Mouse (Mus musculus): ENCODE measurements at regions not wholly inside any gene's neighbourhood (a gene's known extent, or its start where the extent isn't known, plus 50 kb on each side); places are given as distances from the start of the nearest gene placed in this dataset.

- H3K36me3 ChIP-seq (ENCODE audit: control insufficient read depth, insufficient read depth), result no peaks in the 10 kb centered on the region
- H3K27me3 ChIP-seq (ENCODE audit: control insufficient read depth, insufficient read depth, low read depth, low read length), result no peaks in the 10 kb centered on the region; the same call in 1 of the 2 replicates
- no peak overlapping the region for H3K9ac ChIP-seq (ENCODE audit: low read depth, low read length)
- H3K4me2 ChIP-seq (ENCODE audit: low read depth, low read length), result no peak overlapping the region
- H3K4me1 ChIP-seq (ENCODE audit: control insufficient read depth, low read depth, low read length), result no peaks in the 10 kb centered on the region
- 72% methylated on average over 1 of the region's 1 CpGs for WGBS (ENCODE audit: insufficient replicate concordance)
- no peaks in the 10 kb centered on the region for H3K9me3 ChIP-seq (replicated peaks; ENCODE audit: control insufficient read depth, low read length)
- ATAC-seq (ENCODE audit: low read depth), result no peak
- H3K27ac ChIP-seq (ENCODE audit: low read length), result no peak overlapping the region
- H3K4me3 ChIP-seq (ENCODE audit: low read depth, low read length), result no peak overlapping the region
Observed at GRCm38 (mm10) chr3:100401080-100401479, 88.0 kb downstream of the Tent5c start.

- WGBS (ENCODE audit: insufficient replicate concordance), result 57% methylated on average over 3 of the region's 3 CpGs
- Histone ChIP-seq H3K4me3 (ENCODE audit: low read depth, low read length) (no peak overlapping the region), H3K27me3 (ENCODE audit: control insufficient read depth, insufficient read depth, low read depth, low read length) (no peaks in the 10 kb centered on the region; the same call in none of the 2 replicates), H3K9me3 (replicated peaks; ENCODE audit: control insufficient read depth, low read length) (no peaks in the 10 kb centered on the region), H3K4me1 (ENCODE audit: control insufficient read depth, low read depth, low read length) (no peaks in the 10 kb centered on the region), H3K9ac (ENCODE audit: low read depth, low read length) (no peak overlapping the region), H3K36me3 (ENCODE audit: control insufficient read depth, insufficient read depth) (no peaks in the 10 kb centered on the region), H3K27ac (ENCODE audit: low read length) (no peak overlapping the region), H3K4me2 (ENCODE audit: low read depth, low read length) (no peak overlapping the region)
- no peak for ATAC-seq (ENCODE audit: low read depth)
Observed at GRCm38 (mm10) chr3:100397491-100397890, 91.6 kb downstream of the Tent5c start.

GRCm38 (mm10) chr3:100394911-100395604, 94.1 kb downstream of the Tent5c start:
- 34% methylated on average over 9 of the region's 9 CpGs for WGBS (ENCODE audit: insufficient replicate concordance)
- ATAC-seq (ENCODE audit: low read depth), result no peak
- H3K4me3 ChIP-seq (ENCODE audit: low read depth, low read length), result no peak overlapping the region
- no peaks in the 10 kb centered on the region for H3K9me3 ChIP-seq (replicated peaks; ENCODE audit: control insufficient read depth, low read length)
- H3K4me2 ChIP-seq (ENCODE audit: low read depth, low read length), result no peak overlapping the region
- H3K4me1 ChIP-seq (ENCODE audit: control insufficient read depth, low read depth, low read length), result no peaks in the 10 kb centered on the region
- H3K27ac ChIP-seq (ENCODE audit: low read length), result no peak overlapping the region
- no peaks in the 10 kb centered on the region; the same call in none of the 2 replicates for H3K27me3 ChIP-seq (ENCODE audit: control insufficient read depth, insufficient read depth, low read depth, low read length)
- H3K9ac ChIP-seq (ENCODE audit: low read depth, low read length), result no peak overlapping the region
- no peaks in the 10 kb centered on the region for H3K36me3 ChIP-seq (ENCODE audit: control insufficient read depth, insufficient read depth)

- H3K27ac ChIP-seq (ENCODE audit: low read length), result no peak overlapping the region
- ATAC-seq (ENCODE audit: low read depth), result no peak
- 52% methylated on average over 1 of the region's 1 CpGs for WGBS (ENCODE audit: insufficient replicate concordance)
Observed at GRCm38 (mm10) chr3:100393956-100394355, 95.2 kb downstream of the Tent5c start.

GRCm38 (mm10) chr3:100382181-100382580, 106.9 kb downstream of the Tent5c start:
- no peak overlapping the region for H3K9ac ChIP-seq (ENCODE audit: low read depth, low read length)
- H3K4me1 ChIP-seq (ENCODE audit: control insufficient read depth, low read depth, low read length), result no peaks in the 10 kb centered on the region
- H3K4me2 ChIP-seq (ENCODE audit: low read depth, low read length), result no peak overlapping the region
- H3K27ac ChIP-seq (ENCODE audit: low read length), result no peak overlapping the region
- 44% methylated on average over 1 of the region's 1 CpGs for WGBS (ENCODE audit: insufficient replicate concordance)
- ATAC-seq (ENCODE audit: low read depth), result no peak
- H3K27me3 ChIP-seq (ENCODE audit: control insufficient read depth, insufficient read depth, low read depth, low read length), result no peaks in the 10 kb centered on the region
- no peaks in the 10 kb centered on the region for H3K9me3 ChIP-seq (replicated peaks; ENCODE audit: control insufficient read depth, low read length)
- no peak overlapping the region for H3K4me3 ChIP-seq (ENCODE audit: low read depth, low read length)
- H3K36me3 ChIP-seq (ENCODE audit: control insufficient read depth, insufficient read depth), result no peaks in the 10 kb centered on the region

More at GRCm38 (mm10) chr3:100393956-100394355, 95.2 kb downstream of the Tent5c start:
- H3K4me1 ChIP-seq (ENCODE audit: control insufficient read depth, low read depth, low read length), result no peaks in the 10 kb centered on the region
- H3K4me2 ChIP-seq (ENCODE audit: low read depth, low read length), result no peak overlapping the region
- no peak overlapping the region for H3K9ac ChIP-seq (ENCODE audit: low read depth, low read length)
- H3K9me3 ChIP-seq (replicated peaks; ENCODE audit: control insufficient read depth, low read length), result no peaks in the 10 kb centered on the region
- no peaks in the 10 kb centered on the region for H3K36me3 ChIP-seq (ENCODE audit: control insufficient read depth, insufficient read depth)
- no peak overlapping the region for H3K4me3 ChIP-seq (ENCODE audit: low read depth, low read length)
- H3K27me3 ChIP-seq (ENCODE audit: control insufficient read depth, insufficient read depth, low read depth, low read length), result no peaks in the 10 kb centered on the region; the same call in none of the 2 replicates

- Histone ChIP-seq H3K36me3 (ENCODE audit: control insufficient read depth, insufficient read depth) (no peaks in the 10 kb centered on the region), H3K4me1 (ENCODE audit: control insufficient read depth, low read depth, low read length) (no peaks in the 10 kb centered on the region), H3K9ac (ENCODE audit: low read depth, low read length) (no peak overlapping the region), H3K27ac (ENCODE audit: low read length) (no peak overlapping the region), H3K27me3 (ENCODE audit: control insufficient read depth, insufficient read depth, low read depth, low read length) (no peaks in the 10 kb centered on the region), H3K4me3 (ENCODE audit: low read depth, low read length) (no peak overlapping the region), H3K9me3 (replicated peaks; ENCODE audit: control insufficient read depth, low read length) (no peaks in the 10 kb centered on the region), H3K4me2 (ENCODE audit: low read depth, low read length) (no peak overlapping the region)
- WGBS (ENCODE audit: insufficient replicate concordance), result 62% methylated on average over 2 of the region's 2 CpGs
- no peak for ATAC-seq (ENCODE audit: low read depth)
Observed at GRCm38 (mm10) chr3:100381363-100381762, 107.8 kb downstream of the Tent5c start.

GRCm38 (mm10) chr3:100376162-100376561, 113.0 kb downstream of the Tent5c start:
- Histone ChIP-seq H3K4me2 (ENCODE audit: low read depth, low read length) (no peak overlapping the region), H3K9me3 (replicated peaks; ENCODE audit: control insufficient read depth, low read length) (no peaks in the 10 kb centered on the region), H3K27ac (ENCODE audit: low read length) (no peak overlapping the region), H3K27me3 (ENCODE audit: control insufficient read depth, insufficient read depth, low read depth, low read length) (no peaks in the 10 kb centered on the region), H3K36me3 (ENCODE audit: control insufficient read depth, insufficient read depth) (no peaks in the 10 kb centered on the region), H3K4me3 (ENCODE audit: low read depth, low read length) (no peak overlapping the region), H3K9ac (ENCODE audit: low read depth, low read length) (no peak overlapping the region), H3K4me1 (ENCODE audit: control insufficient read depth, low read depth, low read length) (no peaks in the 10 kb centered on the region)
- 25% methylated on average over 1 of the region's 1 CpGs for WGBS (ENCODE audit: insufficient replicate concordance)
- no peak for ATAC-seq (ENCODE audit: low read depth)

GRCm38 (mm10) chr3:100366884-100367840, 122.0 kb downstream of the Tent5c start:
- H3K36me3 ChIP-seq (ENCODE audit: control insufficient read depth, insufficient read depth), result no peaks in the 10 kb centered on the region
- H3K4me3 ChIP-seq (ENCODE audit: low read depth, low read length), result no peak overlapping the region
- 23% methylated on average over 7 of the region's 7 CpGs for WGBS (ENCODE audit: insufficient replicate concordance)
- H3K4me1 ChIP-seq (ENCODE audit: control insufficient read depth, low read depth, low read length), result no peaks in the 10 kb centered on the region
- H3K27me3 ChIP-seq (ENCODE audit: control insufficient read depth, insufficient read depth, low read depth, low read length), result no peaks in the 10 kb centered on the region
- no peak for ATAC-seq (ENCODE audit: low read depth)
- no peak overlapping the region for H3K4me2 ChIP-seq (ENCODE audit: low read depth, low read length)
- no peaks in the 10 kb centered on the region for H3K9me3 ChIP-seq (replicated peaks; ENCODE audit: control insufficient read depth, low read length)
- H3K9ac ChIP-seq (ENCODE audit: low read depth, low read length), result no peak overlapping the region
- H3K27ac ChIP-seq (ENCODE audit: low read length), result no peak overlapping the region

- Histone ChIP-seq H3K4me2 (ENCODE audit: low read depth, low read length) (no peak overlapping the region), H3K4me1 (ENCODE audit: control insufficient read depth, low read depth, low read length) (no peaks in the 10 kb centered on the region), H3K9me3 (replicated peaks; ENCODE audit: control insufficient read depth, low read length) (no peaks in the 10 kb centered on the region), H3K36me3 (ENCODE audit: control insufficient read depth, insufficient read depth) (no peaks in the 10 kb centered on the region), H3K27me3 (ENCODE audit: control insufficient read depth, insufficient read depth, low read depth, low read length) (no peaks in the 10 kb centered on the region), H3K9ac (ENCODE audit: low read depth, low read length) (no peak overlapping the region), H3K4me3 (ENCODE audit: low read depth, low read length) (no peak overlapping the region), H3K27ac (ENCODE audit: low read length) (no peak overlapping the region)
- 80% methylated on average over 3 of the region's 3 CpGs for WGBS (ENCODE audit: insufficient replicate concordance)
- ATAC-seq (ENCODE audit: low read depth), result no peak
Observed at GRCm38 (mm10) chr3:100366447-100366846, 122.7 kb downstream of the Tent5c start.
